Mouse (Mus musculus): Measurements from ENCODE around the gene 1700019N19Rik. TPM values are rescaled to one million over a fixed set of nuclear protein-coding genes. Genes with fewer than 3 reads are reported as not detected.

The 1700019N19Rik gene
- polyA plus RNA-seq, 1 experiment from 2014 or later = not detected

DNA sequence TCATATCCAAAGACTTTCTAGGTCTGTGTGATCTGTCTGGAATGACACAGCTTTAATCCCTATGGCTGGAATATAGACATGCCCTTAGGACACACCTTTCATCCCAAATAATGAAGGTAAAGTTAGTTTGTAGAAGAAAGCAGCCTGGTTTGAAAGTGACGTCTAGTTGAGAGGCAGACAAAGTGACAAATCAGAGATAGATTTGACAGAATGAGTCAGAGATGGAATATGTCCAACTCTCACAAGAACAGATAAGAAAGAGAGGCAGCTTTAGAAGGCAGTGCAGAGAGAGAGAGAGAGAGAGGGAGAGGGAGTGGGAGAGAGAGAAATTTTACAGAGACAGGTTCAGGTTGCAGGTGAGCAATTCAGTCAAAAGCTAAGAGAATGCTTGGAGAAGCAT is 30.1 kb upstream of the 1700019N19Rik start:
- Histone ChIP-seq H3K4me3 (replicated peaks; ENCODE audit: low read depth, low read length) (no peak overlapping the region), H3K9ac (ENCODE audit: low read depth, low read length) (no peak overlapping the region), H3K9me3 (replicated peaks; ENCODE audit: low read length) (no peaks in the 10 kb centered on the region), H3K4me1 (replicated peaks; ENCODE audit: insufficient read depth, low read length) (peaks cover 4% of the 10 kb centered on the region), H3K36me3 (ENCODE audit: insufficient read depth, low read length) (0 out of 2 replicates have a peak, but pooled peaks cover 3% of the 10 kb centered on the region), H3K27ac (no peak overlapping the region), H3K4me2 (ENCODE audit: low read length) (no peak overlapping the region), H3K27me3 (ENCODE audit: insufficient read depth, low read length) (no peaks in the 10 kb centered on the region)
- DNase-seq (ENCODE audit: low spot score) (no peak), ATAC-seq (replicated peaks; ENCODE audit: low FRiP score, low read depth) (no peak)
- WGBS = 73% methylated on average over 1 of the region's 1 CpGs
- TF ChIP-seq CTCF (IDR thresholded peaks at IDR 0.05; ENCODE audit: low read depth) = no peak

GRCm38 (mm10) chr19:58823301-58823700 is 29.0 kb upstream of the 1700019N19Rik start:
- Histone ChIP-seq H3K36me3 (ENCODE audit: insufficient read depth, low read length) (0 out of 2 replicates have a peak, but pooled peaks cover 3% of the 10 kb centered on the region), H3K9ac (ENCODE audit: low read depth, low read length) (no peak overlapping the region), H3K4me1 (replicated peaks; ENCODE audit: insufficient read depth, low read length) (peaks cover 9% of the 10 kb centered on the region), H3K4me3 (replicated peaks; ENCODE audit: low read depth, low read length) (no peak overlapping the region), H3K9me3 (replicated peaks; ENCODE audit: low read length) (no peaks in the 10 kb centered on the region), H3K4me2 (ENCODE audit: low read length) (no peak overlapping the region), H3K27ac (no peak overlapping the region), H3K27me3 (ENCODE audit: insufficient read depth, low read length) (no peaks in the 10 kb centered on the region)
- no peak for TF ChIP-seq CTCF (IDR thresholded peaks at IDR 0.05; ENCODE audit: low read depth)
- 84% methylated on average over 3 of the region's 3 CpGs for WGBS
- ATAC-seq (replicated peaks; ENCODE audit: low FRiP score, low read depth) = no peak
- DNase-seq (ENCODE audit: low spot score) = no peak

- 41% methylated on average over 20 of the region's 20 CpGs for WGBS
- Histone ChIP-seq H3K4me1 (replicated peaks; ENCODE audit: insufficient read depth, low read length) (peaks cover 9% of the 10 kb centered on the region), H3K4me2 (ENCODE audit: low read length) (no peak overlapping the region), H3K4me3 (replicated peaks; ENCODE audit: low read depth, low read length) (no peak overlapping the region), H3K9me3 (replicated peaks; ENCODE audit: low read length) (no peaks in the 10 kb centered on the region), H3K27me3 (ENCODE audit: insufficient read depth, low read length) (no peaks in the 10 kb centered on the region), H3K36me3 (ENCODE audit: insufficient read depth, low read length) (0 out of 2 replicates have a peak, but pooled peaks cover 3% of the 10 kb centered on the region), H3K9ac (ENCODE audit: low read depth, low read length) (no peak overlapping the region), H3K27ac (peak overlapping the region; percentile 25; the same call in 1 of the 2 replicates)
- DNase-seq (ENCODE audit: low spot score) (peak; percentile 29), ATAC-seq (replicated peaks; ENCODE audit: low FRiP score, low read depth) (no peak)
- TF ChIP-seq CTCF (IDR thresholded peaks at IDR 0.05; ENCODE audit: low read depth) = no peak
These were observed 28.4 kb upstream of the 1700019N19Rik start for GRCm38 (mm10) chr19:58822454-58823200.

- Histone ChIP-seq H3K36me3 (ENCODE audit: insufficient read depth, low read length) (0 out of 2 replicates have a peak, but pooled peaks cover 3% of the 10 kb centered on the region), H3K9me3 (replicated peaks; ENCODE audit: low read length) (no peaks in the 10 kb centered on the region), H3K27me3 (ENCODE audit: insufficient read depth, low read length) (no peaks in the 10 kb centered on the region), H3K4me3 (replicated peaks; ENCODE audit: low read depth, low read length) (no peak overlapping the region), H3K4me1 (replicated peaks; ENCODE audit: insufficient read depth, low read length) (peaks cover 18% of the 10 kb centered on the region), H3K27ac (peak overlapping the region; percentile 47), H3K9ac (ENCODE audit: low read depth, low read length) (no peak overlapping the region), H3K4me2 (ENCODE audit: low read length) (no peak overlapping the region)
- TF ChIP-seq CTCF (IDR thresholded peaks at IDR 0.05; ENCODE audit: low read depth) = no peak
- 60% methylated on average over 14 of the region's 14 CpGs for WGBS
- no peak for ATAC-seq (replicated peaks; ENCODE audit: low FRiP score, low read depth)
- peak; percentile 46 for DNase-seq (ENCODE audit: low spot score)
These were observed 24.5 kb upstream of the 1700019N19Rik start for GRCm38 (mm10) chr19:58818571-58819415.

DNA sequence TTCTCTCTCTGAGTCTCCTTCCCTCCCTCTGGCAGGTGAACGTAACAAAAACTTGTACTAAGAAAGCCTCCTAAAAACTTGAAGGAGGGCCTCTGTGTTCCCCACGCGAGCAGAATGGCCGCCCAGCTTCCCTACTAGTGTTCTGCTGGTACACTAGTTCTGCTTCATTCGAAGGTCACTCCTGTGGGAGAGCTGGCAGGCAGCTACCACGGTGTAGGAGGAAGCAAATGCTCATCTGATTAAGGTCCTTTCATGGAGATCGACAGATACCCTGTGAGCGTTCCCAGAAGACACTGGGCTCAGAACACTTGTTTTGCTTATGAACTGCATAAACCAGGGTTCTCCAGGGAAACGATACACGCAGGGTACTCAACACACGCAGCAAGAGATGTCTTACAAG is 23.1 kb upstream of the 1700019N19Rik start:
- TF ChIP-seq CTCF (IDR thresholded peaks at IDR 0.05; ENCODE audit: low read depth) = no peak
- 0 out of 2 replicates have a peak, but pooled peaks cover 3% of the 10 kb centered on the region for H3K36me3 ChIP-seq (ENCODE audit: insufficient read depth, low read length)
- H3K4me1 ChIP-seq (replicated peaks; ENCODE audit: insufficient read depth, low read length) = peaks cover 18% of the 10 kb centered on the region
- H3K27me3 ChIP-seq (ENCODE audit: insufficient read depth, low read length) = no peaks in the 10 kb centered on the region
- H3K4me2 ChIP-seq (ENCODE audit: low read length) = no peak overlapping the region
- WGBS = 82% methylated on average over 11 of the region's 11 CpGs
- DNase-seq (ENCODE audit: low spot score) (no peak), ATAC-seq (replicated peaks; ENCODE audit: low FRiP score, low read depth) (no peak)
- H3K9me3 ChIP-seq (replicated peaks; ENCODE audit: low read length) = no peaks in the 10 kb centered on the region
- H3K9ac ChIP-seq (ENCODE audit: low read depth, low read length) = no peak overlapping the region
- H3K4me3 ChIP-seq (replicated peaks; ENCODE audit: low read depth, low read length) = no peak overlapping the region
- H3K27ac ChIP-seq = peak overlapping the region; percentile 36; the same call in 1 of the 2 replicates

GRCm38 (mm10) chr19:58816453-58817041 is 22.3 kb upstream of the 1700019N19Rik start:
- ATAC-seq (replicated peaks; ENCODE audit: low FRiP score, low read depth) = no peak

More at GRCm38 (mm10) chr19:58816453-58817041, 22.3 kb upstream of the 1700019N19Rik start:
- H3K27ac ChIP-seq = peak overlapping the region; percentile 60; the same call in 1 of the 2 replicates
- 48% methylated on average over 17 of the region's 17 CpGs for WGBS
- TF ChIP-seq CTCF (IDR thresholded peaks at IDR 0.05; ENCODE audit: low read depth) = no peak
- peak; percentile 74 for DNase-seq (ENCODE audit: low spot score)
- no peaks in the 10 kb centered on the region for H3K27me3 ChIP-seq (ENCODE audit: insufficient read depth, low read length)
- H3K36me3 ChIP-seq (ENCODE audit: insufficient read depth, low read length) = 0 out of 2 replicates have a peak, but pooled peaks cover 3% of the 10 kb centered on the region
- H3K4me2 ChIP-seq (ENCODE audit: low read length) = no peak overlapping the region
- no peak overlapping the region for H3K9ac ChIP-seq (ENCODE audit: low read depth, low read length)
- H3K4me3 ChIP-seq (replicated peaks; ENCODE audit: low read depth, low read length) = no peak overlapping the region
- no peaks in the 10 kb centered on the region for H3K9me3 ChIP-seq (replicated peaks; ENCODE audit: low read length)
- H3K4me1 ChIP-seq (replicated peaks; ENCODE audit: insufficient read depth, low read length) = peaks cover 14% of the 10 kb centered on the region
